Mouse (Mus musculus) lung, embryonic 14.5 days (tissue): ENCODE data around the gene Dcbld2. TPM values are rescaled to one million over a fixed set of nuclear protein-coding genes. Genes with fewer than 3 reads are reported as not detected.
A peak's percentile ranks its signal among the peaks of the same experiment; 100 is the strongest.

Experiments used
- ATAC-seq: fragments of 200-750 bp; cut with Nextera tagmentation; 2 replicates; pipeline ENCODE4 v1.8.0; 2017; ENCODE audit warnings: mild to moderate bottlenecking, moderate TSS enrichment, moderate library complexity; ENCODE audit not compliant: insufficient read depth
- DNase-seq: peaks from one replicate; pipeline ENCODE4 v3.0.0-alpha.2; 2015
- H3K27ac ChIP-seq: fragments of 300-500 bp; sonication (generic); 2 replicates; pipeline ENCODE4 v1.5.1; 2014; ENCODE audit warnings: low read depth, mild to moderate bottlenecking, moderate library complexity
- H3K27me3 ChIP-seq: fragments of 300-500 bp; sonication (generic); 2 replicates; pipeline ENCODE4 v1.6.1; 2014; ENCODE audit warnings: low read length, control low read depth; ENCODE audit not compliant: insufficient read depth
- H3K36me3 ChIP-seq: fragments of 300-500 bp; sonication (generic); 2 replicates; pipeline ENCODE4 v1.6.1; 2014; ENCODE audit warnings: control low read depth; ENCODE audit not compliant: insufficient read depth
- H3K4me1 ChIP-seq: fragments of 300-500 bp; sonication (generic); 2 replicates; pipeline ENCODE4 v1.6.1; 2014; ENCODE audit warnings: antibody characterized with exemption, control low read depth; ENCODE audit not compliant: insufficient read depth
- H3K4me2 ChIP-seq: fragments of 300-500 bp; sonication (generic); 2 replicates; pipeline ENCODE4 v1.6.1; 2014; ENCODE audit warnings: mild to moderate bottlenecking
- H3K4me3 ChIP-seq: fragments of 300-500 bp; sonication (generic); 2 replicates; pipeline ENCODE4 v1.5.1; 2014; ENCODE audit warnings: low read depth, low read length
- H3K9ac ChIP-seq: fragments of 300-500 bp; sonication (generic); 2 replicates; pipeline ENCODE4 v1.6.1; 2014
- H3K9me3 ChIP-seq: fragments of 300-500 bp; sonication (generic); 2 replicates; pipeline ENCODE4 v1.6.1; 2016; ENCODE audit warnings: low read depth, low read length, control low read depth
- CTCF ChIP-seq: IDR thresholded peaks from 2 replicates; pipeline ENCODE4 v1.5.1; 2016; ENCODE audit warnings: antibody characterized with exemption, low read depth
- WGBS: fragments of 180-500 bp; shearing (Covaris S2); extraction: QIAGEN DNeasy Blood & Tissue Kit; methylation state at CpG from one replicate; pipeline ENCODE4 v1.1.7; 2014; 5-methylcytosine and 5-hydroxymethylcytosine counted together
- polyA plus RNA-seq: library from polyadenylated mRNA; unstranded; fragments of >200 nt; fragmentation: Nextera tagmentation; extraction: Ambion mirVana; gene quantifications from 2 replicates; pipeline ENCODE4 v1.2.1, GENCODE M21; 2014

Dcbld2 gene
- polyA plus RNA-seq, 1 experiment from 2014 or later, result 17.3 TPM

GRCm38 (mm10) chr16:58504945-58505344 is 96.7 kb downstream of the Dcbld2 start:
- Histone ChIP-seq H3K27me3 (no peaks in the 10 kb centered on the region), H3K4me3 (no peak overlapping the region), H3K4me1 (peaks cover 9% of the 10 kb centered on the region), H3K9ac (no peak overlapping the region), H3K36me3 (peaks cover 5% of the 10 kb centered on the region; the same call in 1 of the 2 replicates), H3K9me3 (no peaks in the 10 kb centered on the region), H3K27ac (no peak overlapping the region), H3K4me2 (no peak overlapping the region)
- no peak for TF ChIP-seq CTCF
- no peak for ATAC-seq
- DNase-seq, result no peak

- no peaks in the 10 kb centered on the region for H3K9me3 ChIP-seq
- peaks cover 27% of the 10 kb centered on the region for H3K4me1 ChIP-seq
- H3K9ac ChIP-seq, result 0 out of 2 replicates have a peak overlapping the region, but pooled peaks have one; percentile 18
- DNase-seq (peak; percentile 91), ATAC-seq (peak; percentile 48)
- TF ChIP-seq CTCF, result no peak
- H3K4me3 ChIP-seq, result no peak overlapping the region
- H3K27ac ChIP-seq, result peak overlapping the region; percentile 74
- 8% methylated on average over 9 of the region's 9 CpGs for whole genome bisulfite sequencing
- H3K36me3 ChIP-seq, result no peaks in the 10 kb centered on the region
- H3K27me3 ChIP-seq, result no peaks in the 10 kb centered on the region
- peak overlapping the region; percentile 47 for H3K4me2 ChIP-seq
Measured at GRCm38 (mm10) chr16:58512181-58512761, 104.0 kb downstream of the Dcbld2 start.

- H3K4me1 ChIP-seq, result peaks cover 26% of the 10 kb centered on the region
- no peaks in the 10 kb centered on the region for H3K9me3 ChIP-seq
- no peaks in the 10 kb centered on the region for H3K27me3 ChIP-seq
- WGBS, result 35% methylated on average over 3 of the region's 3 CpGs
- H3K36me3 ChIP-seq, result no peaks in the 10 kb centered on the region
- DNase-seq (peak; percentile 59), ATAC-seq (peak; percentile 45)
- H3K27ac ChIP-seq, result peak overlapping the region; percentile 74; the same call in 1 of the 2 replicates
- H3K4me3 ChIP-seq, result no peak overlapping the region
- no peak for TF ChIP-seq CTCF
- no peak overlapping the region for H3K4me2 ChIP-seq
- no peak overlapping the region for H3K9ac ChIP-seq
Measured at GRCm38 (mm10) chr16:58512887-58513286, 104.6 kb downstream of the Dcbld2 start.

DNA sequence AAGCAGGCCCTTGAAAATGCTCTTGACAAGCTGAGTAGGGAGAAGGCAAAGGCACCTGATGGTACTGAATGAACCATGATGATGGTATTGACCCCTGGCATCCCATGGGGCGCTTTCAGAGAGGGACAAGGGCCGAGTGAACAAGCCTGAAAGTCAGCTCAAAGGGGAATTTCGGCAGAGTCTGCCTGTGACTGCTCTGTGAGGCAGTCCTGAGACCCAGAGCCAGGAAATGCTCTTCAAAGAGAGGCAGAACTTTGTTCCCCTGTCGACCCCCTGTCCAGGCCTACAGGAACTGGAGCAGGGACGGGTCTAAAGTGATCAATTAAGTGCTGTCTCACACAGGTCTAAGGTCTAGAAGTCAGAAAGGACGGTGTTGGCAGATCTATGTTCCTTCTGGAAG is 105.5 kb downstream of the Dcbld2 start:
- DNase-seq (peak; percentile 81), ATAC-seq (peak; percentile 74)
- TF ChIP-seq CTCF, result no peak
- H3K4me1 ChIP-seq, result peaks cover 26% of the 10 kb centered on the region
- peak overlapping the region; percentile 74; the same call in 1 of the 2 replicates for H3K27ac ChIP-seq
- no peaks in the 10 kb centered on the region for H3K9me3 ChIP-seq
- H3K4me2 ChIP-seq, result peak overlapping the region; percentile 43
- no peaks in the 10 kb centered on the region for H3K27me3 ChIP-seq
- 11% methylated on average over 6 of the region's 6 CpGs for WGBS
- no peak overlapping the region for H3K4me3 ChIP-seq
- no peaks in the 10 kb centered on the region for H3K36me3 ChIP-seq
- H3K9ac ChIP-seq, result no peak overlapping the region

- Histone ChIP-seq H3K4me3 (no peak overlapping the region), H3K27ac (no peak overlapping the region), H3K36me3 (no peaks in the 10 kb centered on the region), H3K4me2 (peak overlapping the region; percentile 43; the same call in 1 of the 2 replicates), H3K9ac (no peak overlapping the region), H3K27me3 (no peaks in the 10 kb centered on the region), H3K4me1 (peaks cover 26% of the 10 kb centered on the region), H3K9me3 (no peaks in the 10 kb centered on the region)
- peak; percentile 60 for TF ChIP-seq CTCF
- ATAC-seq, result no peak
- WGBS, result 68% methylated on average over 9 of the region's 9 CpGs
- DNase-seq, result peak; percentile 44
Measured at GRCm38 (mm10) chr16:58514565-58514964, 106.3 kb downstream of the Dcbld2 start.

DNA sequence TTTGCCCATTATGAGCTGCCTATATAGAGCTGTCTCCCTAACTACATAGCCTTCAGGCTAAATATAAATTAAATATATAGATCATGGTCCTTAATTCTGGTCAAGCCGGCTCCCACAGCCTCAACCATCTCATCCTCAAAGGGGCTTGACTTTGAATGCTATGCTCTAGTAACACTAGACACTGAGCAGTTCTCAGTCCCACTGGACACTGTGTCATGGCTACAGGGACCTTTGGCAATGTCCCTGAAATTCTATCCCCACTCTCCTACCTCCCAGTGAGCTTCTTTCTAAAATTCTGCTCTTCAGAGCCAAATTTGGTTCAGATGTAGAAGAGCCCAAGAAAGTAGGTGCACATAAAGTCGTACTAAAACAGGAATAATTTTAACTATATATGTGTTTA is 107.9 kb downstream of the Dcbld2 start:
- 89% methylated on average over 2 of the region's 2 CpGs for WGBS
- no peaks in the 10 kb centered on the region for H3K27me3 ChIP-seq
- no peak overlapping the region for H3K9ac ChIP-seq
- H3K4me3 ChIP-seq, result no peak overlapping the region
- H3K9me3 ChIP-seq, result no peaks in the 10 kb centered on the region
- DNase-seq (no peak), ATAC-seq (no peak)
- no peak for TF ChIP-seq CTCF
- H3K36me3 ChIP-seq, result no peaks in the 10 kb centered on the region
- H3K4me1 ChIP-seq, result peaks cover 19% of the 10 kb centered on the region
- H3K27ac ChIP-seq, result no peak overlapping the region
- no peak overlapping the region for H3K4me2 ChIP-seq

GRCm38 (mm10) chr16:58516960-58517798 is 108.9 kb downstream of the Dcbld2 start:
- H3K27ac ChIP-seq, result no peak overlapping the region
- 92% methylated on average over 7 of the region's 7 CpGs for WGBS
- no peaks in the 10 kb centered on the region for H3K36me3 ChIP-seq
- no peak overlapping the region for H3K4me2 ChIP-seq
- DNase-seq (no peak), ATAC-seq (no peak)
- H3K9me3 ChIP-seq, result no peaks in the 10 kb centered on the region
- TF ChIP-seq CTCF, result no peak
- peaks cover 18% of the 10 kb centered on the region for H3K4me1 ChIP-seq
- H3K27me3 ChIP-seq, result no peaks in the 10 kb centered on the region
- H3K9ac ChIP-seq, result no peak overlapping the region
- no peak overlapping the region for H3K4me3 ChIP-seq

Other genes with a start within 250 kb of the Dcbld2 start
- 26.6 and 30.2 TPM in 2 replicates for gene St3gal6, start 115.8 kb downstream of the Dcbld2 start, polyA plus RNA-seq
- not detected in 2 replicates for gene Gm813, start 208.5 kb downstream of the Dcbld2 start, polyA plus RNA-seq
- gene E330017A01Rik, start 230.3 kb downstream of the Dcbld2 start, polyA plus RNA-seq, result not detected in 2 replicates